ENCODE assay signal across 2 mouse cellular contexts in the genomic region with DNA sequence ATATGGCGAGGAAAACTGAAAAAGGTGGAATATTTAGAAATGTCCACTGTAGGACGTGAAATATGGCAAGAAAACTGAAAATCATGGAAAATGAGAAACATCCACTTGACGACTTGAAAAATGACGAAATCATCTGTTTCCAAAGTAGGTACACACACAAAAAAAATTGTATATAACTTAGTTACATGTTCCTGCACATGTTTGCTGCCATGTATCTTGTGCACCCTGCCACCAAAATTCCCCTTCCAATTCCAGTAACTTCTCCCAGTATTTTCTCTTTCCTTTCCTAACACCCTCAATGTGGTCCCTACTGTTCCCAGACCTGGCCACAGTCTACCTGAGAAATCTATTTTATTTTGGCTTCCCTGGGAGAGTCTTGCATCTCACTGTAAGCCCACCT. TPM values are rescaled to one million over a fixed set of nuclear protein-coding genes. Genes with fewer than 3 reads are reported as not detected.
"Had no signal": no experiment of that assay in that cellular context is flagged by ENCODE, and none has a peak within 500 bp of the region (broad histone marks: within the 10 kb centered on the region; RNA-seq: fewer than 3 reads in every experiment).

A gene (minus strand): TSS at position 101 of the 400 bp plus-strand sequence.

RNA-seq across cellular contexts. Expression of the gene that starts here (rescaled TPM):
- polyA plus RNA-seq: liver, adult 2 months; liver, embryonic 14.5 days had no signal
